Mouse (Mus musculus): ENCODE results near the gene Slc25a30. TPM values are rescaled to one million over a fixed set of nuclear protein-coding genes. Genes with fewer than 3 reads are reported as not detected.

The Slc25a30 gene
- total RNA-seq, 2 experiments from 2014 or later: 13.4 to 14.0 TPM

DNA sequence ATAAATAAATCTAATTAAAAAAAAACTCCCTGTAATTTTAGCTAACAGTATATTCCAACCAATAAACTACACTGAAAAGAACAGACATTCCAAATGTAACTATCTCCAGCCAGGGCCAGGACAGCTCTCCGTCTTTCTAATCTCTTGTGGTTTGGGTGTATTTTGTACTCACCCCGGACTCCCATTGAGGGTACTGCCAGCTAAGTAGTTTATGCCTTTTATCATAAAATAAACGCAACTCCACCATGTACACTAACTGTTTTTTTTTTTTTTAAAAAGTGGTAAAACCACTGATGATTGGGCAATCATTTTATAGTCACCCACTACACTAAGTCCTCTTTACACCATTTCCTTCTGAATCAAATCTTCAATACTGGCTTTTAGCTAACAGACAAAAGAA is 51.2 kb downstream of the Slc25a30 start:
- DNase-seq: no peak

DNA sequence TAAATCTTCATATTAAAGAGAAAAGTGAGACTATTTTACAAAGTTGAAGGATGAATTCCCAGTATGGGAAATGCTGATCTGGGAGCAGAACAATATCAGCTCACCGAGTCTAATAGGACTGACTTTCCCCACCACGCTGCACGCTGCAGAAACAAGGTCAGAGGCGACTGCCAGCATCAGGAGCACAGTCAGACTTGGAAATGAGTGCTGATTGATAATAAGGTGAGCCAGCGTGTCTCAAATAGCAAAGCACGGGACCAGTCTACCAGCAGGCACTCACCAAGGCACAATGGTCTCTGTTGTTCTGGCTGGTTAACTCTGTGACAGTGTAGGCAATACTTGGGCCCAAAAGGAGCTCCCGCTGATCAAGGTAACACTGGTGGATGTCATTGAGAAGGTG is 54.2 kb downstream of the Slc25a30 start:
- DNase-seq: no peak

DNA sequence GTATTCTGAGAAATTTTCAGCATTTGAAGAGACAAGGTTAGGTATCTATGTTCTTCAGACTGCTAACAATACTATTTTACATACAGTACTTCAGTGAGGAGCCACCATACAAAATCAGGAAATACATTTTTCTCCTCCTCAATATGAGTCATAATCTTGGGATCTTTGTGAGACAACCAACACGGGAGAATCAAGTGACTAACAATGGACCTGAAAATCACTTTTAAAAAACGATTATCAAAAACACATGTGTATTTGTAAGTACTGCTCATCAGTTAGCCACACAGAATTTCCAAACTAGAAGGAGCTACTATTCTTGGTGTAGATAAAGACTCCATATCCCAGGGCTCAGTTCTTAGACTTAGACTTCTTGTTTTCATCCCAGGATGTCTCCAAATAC is 55.5 kb downstream of the Slc25a30 start:
- DNase-seq: no peak

DNA sequence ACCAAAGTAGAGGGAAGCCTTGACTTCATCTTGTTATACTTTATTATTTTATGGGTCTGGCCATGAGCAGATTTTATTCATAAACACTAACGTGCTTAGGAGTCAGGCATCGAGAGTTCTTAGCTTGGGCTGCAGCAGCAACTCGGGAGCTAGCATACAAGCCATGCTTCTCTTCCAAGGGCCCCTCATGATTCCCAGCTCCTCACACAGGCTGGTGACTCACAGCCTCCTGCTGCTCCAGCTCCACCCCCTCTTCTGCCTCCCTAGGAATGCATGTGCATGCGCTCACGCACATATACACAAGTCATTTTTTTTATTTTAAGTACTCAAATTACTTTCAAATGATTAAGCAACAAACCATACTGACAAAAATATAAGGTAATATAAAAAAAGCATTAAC is 58.7 kb downstream of the Slc25a30 start:
- DNase-seq: no peak

DNA sequence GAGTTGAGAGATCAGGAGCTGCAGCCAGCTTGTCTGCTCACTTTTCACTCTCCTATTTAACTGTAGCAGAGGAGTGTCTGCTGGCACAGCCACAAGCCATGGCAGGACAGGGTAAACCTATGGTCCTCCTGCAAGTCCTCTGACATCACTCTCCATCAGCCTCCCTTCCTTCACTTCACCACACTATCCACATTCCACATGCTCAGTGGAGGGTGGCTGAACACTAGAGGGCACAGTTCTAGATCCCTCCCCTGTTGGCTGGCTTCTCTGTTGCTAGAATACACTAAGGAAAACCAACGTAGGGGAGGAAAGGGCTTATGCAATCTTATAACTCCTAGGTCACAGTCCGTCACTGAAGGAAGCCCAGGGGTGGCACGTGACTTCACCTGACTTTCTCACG is 59.8 kb downstream of the Slc25a30 start:
- no peak for DNase-seq

DNA sequence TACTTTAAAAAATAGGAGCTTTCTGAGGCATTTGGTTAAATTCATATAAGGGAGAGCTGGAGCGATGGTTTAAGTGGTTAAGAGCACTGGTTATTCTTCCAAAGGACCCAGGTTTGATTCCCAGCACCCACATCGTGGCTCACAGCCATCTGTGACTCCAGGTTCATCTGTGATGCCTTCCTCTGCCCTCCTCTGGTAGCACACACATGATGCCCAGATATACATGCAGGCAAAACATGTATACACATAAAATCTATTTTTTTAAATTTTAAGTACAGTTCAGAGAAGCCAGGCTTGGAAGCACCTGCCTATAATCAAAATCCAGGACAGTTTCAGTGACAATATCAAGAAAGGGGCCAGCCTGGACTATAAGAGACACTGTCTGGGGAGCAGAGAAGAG is 64.0 kb downstream of the Slc25a30 start:
- no peak for DNase-seq

DNA sequence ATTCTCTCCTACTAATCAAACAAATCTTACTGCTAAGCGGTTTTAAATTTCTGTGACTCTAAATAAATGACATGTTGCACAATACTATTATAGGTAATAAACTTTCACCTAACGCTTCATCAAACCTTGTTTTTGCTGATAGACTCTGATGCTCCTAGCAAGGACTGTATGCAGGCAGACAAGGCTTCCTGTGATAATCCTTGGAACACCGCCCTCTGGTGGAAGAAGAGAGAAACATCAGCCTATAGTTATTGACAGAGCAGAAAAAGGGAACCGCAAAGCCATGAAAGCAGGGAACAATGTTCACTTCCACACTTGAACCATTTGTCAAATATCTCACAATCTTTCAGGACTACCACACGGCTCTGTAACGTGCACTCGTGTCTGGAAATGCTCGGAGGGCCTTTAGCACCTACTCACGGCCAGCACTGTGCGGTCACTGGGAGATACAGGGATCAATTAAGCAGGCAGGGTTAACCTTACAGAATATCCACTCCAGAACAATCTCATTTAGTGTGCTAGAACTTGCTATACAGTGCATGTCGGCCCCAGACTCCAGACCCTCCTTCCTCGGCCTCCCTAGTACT is 64.8 kb downstream of the Slc25a30 start:
- DNase-seq: peak in 1 of 2 experiments; percentile 54

DNA sequence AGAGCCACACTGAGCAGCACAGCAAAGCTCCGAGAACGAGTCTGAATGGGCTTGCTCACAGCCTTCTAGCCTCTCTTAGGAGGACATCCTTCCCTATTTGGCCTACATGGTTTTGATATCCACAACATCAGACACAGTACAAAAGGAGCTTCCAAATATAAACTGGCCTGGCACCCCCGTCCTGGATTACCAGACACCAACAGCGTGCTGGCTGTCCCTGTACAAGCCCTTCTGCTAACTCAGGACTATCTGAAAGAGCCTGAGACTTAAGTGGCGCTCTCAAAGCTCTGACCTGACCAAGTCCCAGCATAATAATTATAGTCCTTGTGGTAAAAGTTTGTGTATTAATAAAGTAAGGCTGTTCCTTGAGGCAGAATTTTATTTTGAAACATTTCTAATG is 66.7 kb downstream of the Slc25a30 start:
- DNase-seq: no peak

DNA sequence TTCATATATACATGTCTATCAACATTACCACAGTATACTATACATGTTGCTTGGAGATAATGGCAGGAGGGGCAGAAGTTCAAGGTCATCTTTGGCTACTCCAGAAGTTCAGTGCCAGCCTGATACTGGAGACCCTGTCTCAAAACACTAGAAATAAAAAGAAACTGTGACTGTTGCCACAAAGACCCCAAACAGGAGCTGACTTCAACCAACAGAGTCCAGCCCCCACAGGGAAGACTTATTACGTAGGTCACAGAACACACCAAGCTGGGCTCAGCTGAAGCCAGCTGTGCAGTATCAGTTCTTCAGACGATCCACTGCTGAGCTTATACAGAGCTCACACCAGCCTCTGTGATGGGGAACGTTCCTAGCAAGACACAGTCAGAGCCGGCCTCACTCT is 70.4 kb downstream of the Slc25a30 start:
- no peak for DNase-seq

DNA sequence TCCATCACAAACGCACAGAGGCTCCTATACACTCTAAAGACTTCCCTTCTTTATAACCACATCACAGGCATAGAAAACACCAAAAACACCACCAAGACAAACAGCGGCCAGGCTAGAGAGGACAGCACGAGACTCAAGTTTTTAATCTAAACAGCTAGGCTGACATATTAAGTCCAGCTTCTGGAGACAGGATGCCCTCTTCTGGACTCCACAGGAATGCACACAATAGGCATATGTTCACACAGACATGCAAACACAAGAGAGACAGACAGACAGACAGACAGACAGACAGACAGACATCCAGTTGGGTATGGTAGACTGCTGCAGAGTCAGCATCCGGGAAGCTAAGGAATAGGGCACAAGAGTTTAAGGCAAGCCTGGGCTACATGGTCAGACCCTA is 73.2 kb downstream of the Slc25a30 start:
- no peak for DNase-seq

DNA sequence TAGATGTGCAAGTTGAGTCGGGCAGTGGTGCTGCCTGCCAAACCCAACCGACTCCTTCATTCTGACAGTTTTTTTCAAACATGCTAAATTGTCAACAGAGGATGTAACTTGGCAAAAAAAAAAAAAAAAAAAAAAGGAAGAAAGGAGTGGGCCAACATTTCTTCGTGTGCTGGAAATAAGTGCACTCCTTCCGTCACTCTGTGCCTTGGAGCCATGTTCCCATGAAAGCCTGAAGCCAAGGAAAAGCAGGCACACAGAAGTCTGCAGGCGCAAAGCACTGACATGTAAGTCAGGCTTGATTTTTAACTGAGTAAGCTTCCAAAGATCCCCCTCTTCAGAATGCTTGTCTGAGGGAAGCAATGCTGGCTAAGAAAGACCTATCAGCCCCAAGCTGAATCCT is 74.2 kb downstream of the Slc25a30 start:
- DNase-seq: no peak

DNA sequence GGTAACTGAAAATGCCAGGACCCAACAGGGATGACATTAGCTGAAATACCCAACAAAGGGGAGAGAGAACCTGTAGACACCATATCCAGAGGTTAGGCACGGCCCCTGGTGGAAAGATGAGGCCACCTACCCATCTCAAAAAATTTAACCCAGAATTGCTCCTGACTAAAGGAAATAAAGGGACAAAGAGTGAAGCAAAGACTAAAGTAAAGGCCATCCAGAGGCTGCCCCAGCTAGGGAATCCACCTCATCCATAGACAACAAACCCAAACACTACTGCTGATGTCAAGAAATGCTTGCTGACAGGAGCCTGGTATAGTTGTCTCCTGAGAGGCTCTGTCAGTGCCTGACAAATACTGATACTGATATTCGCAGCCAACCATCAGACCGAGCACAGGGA is 75.1 kb downstream of the Slc25a30 start:
- no peak for DNase-seq

Other genes with a start within 250 kb of the Slc25a30 start
- not detected for gene Spert, start 193.9 kb downstream of the Slc25a30 start, total RNA-seq (2021)
- not detected for gene Erich6b, start 144.8 kb downstream of the Slc25a30 start, total RNA-seq (2021)
- gene Cog3, start 32.5 kb downstream of the Slc25a30 start, total RNA-seq (2021): 10 to 100 TPM; 25.4 to 27.8 TPM
- 100 to 1,000 TPM; 921 to 999 TPM for gene Tpt1, start 58.1 kb upstream of the Slc25a30 start, total RNA-seq (2021)
- gene Kctd4, start 168.0 kb upstream of the Slc25a30 start, total RNA-seq (2021): 10 to 100 TPM; 61.2 to 64.4 TPM
- gene Gtf2f2, start 223.8 kb upstream of the Slc25a30 start, total RNA-seq (2021): 10 to 100 TPM; 20.6 to 20.7 TPM

Measured in layer of hippocampus, postnatal 36 days (tissue).